Mouse (Mus musculus) neural tube, embryonic 11.5 days (tissue): Measurements from ENCODE around the gene Micu1. TPM values are rescaled to one million over a fixed set of nuclear protein-coding genes. Genes with fewer than 3 reads are reported as not detected.
A peak's percentile ranks its signal among the peaks of the same experiment; 100 is the strongest.

Experiments used
- ATAC-seq: fragments of 200-750 bp; cut with Nextera tagmentation; 2 replicates; pipeline ENCODE4 v1.8.0; 2017; ENCODE audit warnings: moderate number of reproducible peaks, mild to moderate bottlenecking, moderate TSS enrichment, moderate library complexity; ENCODE audit not compliant: insufficient read depth, low FRiP score, low TSS enrichment
- DNase-seq: peaks from one replicate; pipeline ENCODE4 v3.0.0-alpha.2; 2015; ENCODE audit warnings: low spot score
- H3K27ac ChIP-seq: fragments of 300-500 bp; sonication (generic); 2 replicates; pipeline ENCODE4 v1.5.1; 2014; ENCODE audit warnings: low read depth, mild to moderate bottlenecking, low read length
- H3K27me3 ChIP-seq: fragments of 300-500 bp; sonication (generic); 2 replicates; pipeline ENCODE4 v1.6.1; 2014; ENCODE audit warnings: mild to moderate bottlenecking, low read length, mixed read lengths; ENCODE audit not compliant: control insufficient read depth, insufficient read depth
- H3K36me3 ChIP-seq: fragments of 300-500 bp; sonication (generic); 2 replicates; pipeline ENCODE4 v1.6.1; 2014; ENCODE audit warnings: mild to moderate bottlenecking, low read length, moderate library complexity, mixed read lengths; ENCODE audit not compliant: control insufficient read depth, insufficient read depth
- H3K4me1 ChIP-seq: fragments of 300-500 bp; sonication (generic); 2 replicates; pipeline ENCODE4 v1.6.1; 2014; ENCODE audit warnings: low read length, mixed read lengths; ENCODE audit not compliant: control insufficient read depth, insufficient read depth
- H3K4me2 ChIP-seq: fragments of 300-500 bp; sonication (generic); 2 replicates; pipeline ENCODE4 v1.6.1; 2014; ENCODE audit warnings: low read depth, mild to moderate bottlenecking, moderate library complexity
- H3K4me3 ChIP-seq: fragments of 300-500 bp; sonication (generic); 2 replicates; pipeline ENCODE4 v1.5.1; 2014; ENCODE audit warnings: low read depth, low read length
- H3K9ac ChIP-seq: fragments of 300-500 bp; sonication (generic); 2 replicates; pipeline ENCODE4 v1.6.1; 2014; ENCODE audit warnings: mild to moderate bottlenecking, low read length
- H3K9me3 ChIP-seq: fragments of 300-500 bp; sonication (generic); 2 replicates; pipeline ENCODE4 v1.6.1; 2016; ENCODE audit warnings: low read length; ENCODE audit not compliant: control insufficient read depth
- WGBS: fragments of 180-500 bp; shearing (Covaris S2); extraction: QIAGEN DNeasy Blood & Tissue Kit; methylation state at CpG from one replicate; pipeline ENCODE4 v1.1.7; 2014; 5-methylcytosine and 5-hydroxymethylcytosine counted together
- polyA plus RNA-seq: library from polyadenylated mRNA; unstranded; fragments of >200 nt; fragmentation: Nextera tagmentation; extraction: Ambion mirVana; gene quantifications from 2 replicates; pipeline ENCODE4 v1.2.1, GENCODE M21; 2014

Micu1 gene
- 68.0 and 69.1 TPM in 2 replicates for polyA plus RNA-seq

DNA sequence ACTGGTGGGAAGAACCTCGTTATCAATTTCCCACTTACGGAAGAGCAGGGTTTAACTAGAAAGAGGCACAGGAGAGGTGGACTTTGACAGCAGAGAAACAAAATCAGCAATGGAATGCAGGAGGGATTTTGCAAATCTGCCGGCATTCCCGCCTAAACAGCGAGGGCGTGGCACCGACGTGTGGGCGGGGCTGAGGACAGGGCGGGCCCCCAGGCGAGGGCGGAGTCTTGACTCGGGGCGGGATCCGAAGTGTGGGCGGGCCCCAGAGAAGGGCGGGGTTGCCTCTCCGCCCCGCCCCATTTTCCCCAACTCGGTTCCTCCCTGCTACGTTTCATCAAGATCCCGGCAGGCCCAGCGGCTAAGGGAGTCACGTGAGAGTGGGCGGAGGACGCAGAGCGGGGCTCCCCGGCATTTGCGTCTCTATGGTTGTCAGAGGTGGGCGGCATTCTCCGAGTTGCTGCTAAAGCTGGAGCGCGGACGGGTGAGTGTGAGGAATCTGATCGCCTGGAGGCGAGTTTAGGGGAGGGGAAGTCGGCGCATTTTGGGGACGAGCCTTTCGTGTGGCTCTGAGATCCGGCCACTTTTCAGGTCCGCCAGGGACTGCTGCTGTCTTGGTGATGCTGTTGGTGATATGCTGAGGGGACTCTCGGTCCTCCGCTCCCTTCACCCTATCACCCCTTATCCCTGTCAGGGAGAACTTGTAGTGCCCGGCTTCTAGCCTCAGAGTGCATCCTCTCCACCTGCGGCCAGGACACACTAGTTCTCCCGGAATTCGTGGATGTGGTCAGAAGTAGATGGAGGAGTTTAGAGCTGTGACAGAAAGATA, at the start of gene Micu1:
TSS of gene Micu1 (plus strand) at position 271 of the 826 bp plus-strand sequence.
- peak within 1 kb of the TSS; percentile 83 for H3K4me2 ChIP-seq
- no peaks in the 10 kb centered on the region for H3K36me3 ChIP-seq
- peak within 1 kb of the TSS; percentile 62 for H3K9ac ChIP-seq
- H3K9me3 ChIP-seq = no peaks in the 10 kb centered on the region
- H3K27me3 ChIP-seq = no peaks in the 10 kb centered on the region
- peak within 1 kb of the TSS; percentile 61 for H3K4me3 ChIP-seq
- ATAC-seq (peak; percentile 97), DNase-seq (peak; percentile 97)
- H3K4me1 ChIP-seq = peaks cover 6% of the 10 kb centered on the region
- H3K27ac ChIP-seq = 0 out of 2 replicates have a peak within 1 kb of the TSS, but pooled peaks have one; percentile 35
- WGBS = under 1% methylated on average over 48 of the region's 48 CpGs

DNA sequence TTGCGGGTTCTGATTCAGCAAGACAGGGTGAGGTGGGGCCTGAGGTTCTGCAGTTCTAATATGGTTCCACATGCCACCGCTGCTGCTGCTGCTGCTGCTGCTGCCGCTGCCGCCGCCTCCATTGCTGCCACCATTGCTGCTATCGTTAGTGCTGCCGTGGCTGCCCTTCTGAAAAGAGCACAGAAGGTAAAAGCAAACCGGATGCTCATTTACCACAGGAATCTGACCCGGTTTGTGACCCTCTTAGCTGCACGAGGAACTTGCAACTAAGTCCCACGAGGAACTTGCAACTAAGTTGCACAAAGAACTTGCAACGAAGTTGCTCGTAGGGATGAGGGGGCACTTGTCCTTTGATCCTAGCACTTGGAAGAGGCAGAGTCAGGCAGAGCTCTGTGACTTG, 45.5 kb upstream of the Micu1 start:
- Histone ChIP-seq H3K27me3 (no peaks in the 10 kb centered on the region), H3K9me3 (no peaks in the 10 kb centered on the region), H3K36me3 (no peaks in the 10 kb centered on the region), H3K4me1 (no peaks in the 10 kb centered on the region), H3K9ac (no peak overlapping the region), H3K4me2 (no peak overlapping the region), H3K4me3 (no peak overlapping the region), H3K27ac (no peak overlapping the region)
- ATAC-seq (no peak), DNase-seq (no peak)
- 80% methylated on average over 13 of the region's 13 CpGs for WGBS

DNA sequence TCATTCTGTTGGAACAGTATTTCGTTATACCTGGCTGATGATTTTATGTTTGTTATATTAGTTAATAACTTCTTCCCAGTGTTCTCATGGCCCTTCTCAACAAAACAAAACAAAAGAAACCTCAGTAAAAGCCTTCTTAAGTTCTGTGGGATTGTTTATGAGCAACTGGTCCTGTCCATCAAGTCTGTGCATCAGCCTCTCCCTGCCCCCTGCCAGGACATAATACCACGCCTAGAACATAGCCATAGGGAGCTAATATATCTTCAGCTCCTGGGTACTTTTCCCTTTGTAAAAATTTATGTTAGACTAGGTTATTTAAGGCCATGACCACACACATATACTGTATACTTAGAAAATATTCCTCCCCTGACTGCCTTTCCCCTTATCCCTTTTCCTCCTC, 37.5 kb upstream of the Micu1 start:
- H3K36me3 ChIP-seq = no peaks in the 10 kb centered on the region
- H3K9me3 ChIP-seq = no peaks in the 10 kb centered on the region
- H3K9ac ChIP-seq = no peak overlapping the region
- DNase-seq = no peak
- no peak overlapping the region for H3K4me3 ChIP-seq
- H3K4me1 ChIP-seq = no peaks in the 10 kb centered on the region
- no peak overlapping the region for H3K4me2 ChIP-seq
- no peaks in the 10 kb centered on the region for H3K27me3 ChIP-seq
- no peak for ATAC-seq
- H3K27ac ChIP-seq = no peak overlapping the region
- 73% methylated on average over 2 of the region's 2 CpGs for WGBS

DNA sequence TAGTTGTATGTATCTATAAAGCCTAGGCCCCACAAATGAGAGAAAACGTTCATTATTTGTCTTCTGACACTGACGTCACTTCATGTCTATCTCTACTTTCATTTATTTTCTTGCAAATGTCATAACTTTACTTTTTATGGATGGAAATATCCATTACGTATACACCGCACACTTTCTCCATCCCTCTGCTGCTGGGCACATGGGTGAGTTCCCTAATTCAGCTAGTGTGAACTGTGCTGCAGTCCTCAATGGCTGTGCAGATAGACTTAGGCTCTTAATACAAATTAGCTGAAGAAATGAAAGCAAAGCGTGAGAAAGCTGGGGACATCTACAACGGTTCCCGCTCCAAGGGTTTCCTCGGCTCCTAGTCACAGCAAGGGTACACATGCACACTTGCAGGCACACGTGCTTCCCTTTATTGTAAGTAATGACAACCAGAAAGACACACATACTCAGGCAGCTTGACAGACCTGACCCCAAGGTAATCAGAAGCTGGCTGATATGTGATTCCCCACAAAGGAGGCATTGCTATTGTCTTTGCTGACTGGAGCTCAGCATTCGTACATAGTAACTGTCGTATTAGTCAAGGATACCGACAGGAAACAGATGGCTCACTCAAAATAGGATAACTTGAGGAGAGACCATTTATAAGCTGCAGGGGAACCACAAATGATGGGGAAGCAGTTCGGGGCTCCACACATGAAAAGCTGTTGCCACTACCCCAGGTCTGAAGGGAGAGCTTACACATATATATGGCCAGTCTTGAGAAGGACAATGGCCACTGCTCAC, 36.6 kb upstream of the Micu1 start:
- Histone ChIP-seq H3K9ac (no peak overlapping the region), H3K36me3 (no peaks in the 10 kb centered on the region), H3K9me3 (no peaks in the 10 kb centered on the region), H3K27me3 (no peaks in the 10 kb centered on the region), H3K4me3 (no peak overlapping the region), H3K4me2 (no peak overlapping the region), H3K4me1 (no peaks in the 10 kb centered on the region), H3K27ac (no peak overlapping the region)
- DNase-seq = no peak
- 85% methylated on average over 13 of the region's 13 CpGs for WGBS
- no peak for ATAC-seq

- 79% methylated on average over 6 of the region's 6 CpGs for whole genome bisulfite sequencing
- H3K4me2 ChIP-seq = no peak overlapping the region
- DNase-seq (no peak), ATAC-seq (no peak)
- no peaks in the 10 kb centered on the region for H3K27me3 ChIP-seq
- H3K27ac ChIP-seq = no peak overlapping the region
- H3K4me1 ChIP-seq = no peaks in the 10 kb centered on the region
- no peak overlapping the region for H3K4me3 ChIP-seq
- no peaks in the 10 kb centered on the region for H3K9me3 ChIP-seq
- H3K36me3 ChIP-seq = no peaks in the 10 kb centered on the region
- no peak overlapping the region for H3K9ac ChIP-seq
Measured at GRCm38 (mm10) chr10:59667377-59667776, 34.9 kb upstream of the Micu1 start.

- Histone ChIP-seq H3K36me3 (no peaks in the 10 kb centered on the region), H3K4me1 (no peaks in the 10 kb centered on the region), H3K9ac (no peak overlapping the region), H3K9me3 (no peaks in the 10 kb centered on the region), H3K27me3 (no peaks in the 10 kb centered on the region), H3K4me2 (no peak overlapping the region), H3K27ac (no peak overlapping the region), H3K4me3 (no peak overlapping the region)
- DNase-seq (no peak), ATAC-seq (no peak)
- WGBS = 75% methylated on average over 7 of the region's 7 CpGs
Measured at GRCm38 (mm10) chr10:59668491-59668890, 33.8 kb upstream of the Micu1 start.

DNA sequence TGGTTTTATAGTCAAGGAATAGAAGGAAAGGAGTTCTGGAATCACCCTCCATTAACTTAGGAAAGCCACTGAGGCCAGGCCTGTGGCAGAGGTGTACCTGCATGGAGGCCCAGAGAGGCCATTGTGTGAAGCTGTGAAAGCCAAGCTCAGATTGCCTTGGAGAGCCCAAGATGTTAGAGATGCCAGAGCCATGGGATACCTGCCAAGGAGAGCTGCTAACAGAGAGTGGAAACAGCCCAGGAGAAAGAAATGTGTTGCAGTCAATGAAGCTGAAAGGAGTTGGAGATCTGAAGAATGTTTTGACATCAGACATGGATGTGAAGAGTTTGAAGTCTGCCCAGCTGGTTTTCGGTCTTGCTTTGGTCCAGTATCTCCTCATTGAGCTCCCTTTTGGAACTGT, 24.4 kb upstream of the Micu1 start:
- Histone ChIP-seq H3K9me3 (no peaks in the 10 kb centered on the region), H3K36me3 (no peaks in the 10 kb centered on the region), H3K27me3 (no peaks in the 10 kb centered on the region), H3K27ac (no peak overlapping the region), H3K4me3 (no peak overlapping the region), H3K4me2 (no peak overlapping the region), H3K9ac (no peak overlapping the region), H3K4me1 (no peaks in the 10 kb centered on the region)
- ATAC-seq = no peak
- no peak for DNase-seq
- WGBS = 93% methylated on average over 1 of the region's 1 CpGs

DNA sequence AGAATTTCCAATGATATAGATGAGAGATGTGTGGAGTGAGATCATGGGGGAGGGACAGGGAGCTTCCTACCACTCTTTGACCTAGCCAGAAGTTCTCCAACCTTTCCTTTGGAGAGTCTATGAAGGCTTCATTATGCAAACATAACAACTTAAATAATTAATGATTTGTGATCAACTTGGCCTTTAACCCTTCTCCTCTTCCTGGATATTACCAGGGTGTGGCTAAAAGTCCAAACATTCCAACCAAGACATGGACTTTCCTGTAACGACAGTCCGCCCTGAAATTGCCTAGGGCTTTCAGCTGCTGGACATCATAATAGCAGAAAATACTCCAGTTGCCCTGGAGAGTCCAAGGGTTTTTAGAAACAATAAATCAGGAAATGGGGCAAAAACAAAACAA, 23.1 kb upstream of the Micu1 start:
- H3K27ac ChIP-seq = no peak overlapping the region
- no peaks in the 10 kb centered on the region for H3K27me3 ChIP-seq
- H3K4me1 ChIP-seq = no peaks in the 10 kb centered on the region
- ATAC-seq = no peak
- no peak overlapping the region for H3K9ac ChIP-seq
- DNase-seq = no peak
- H3K4me2 ChIP-seq = no peak overlapping the region
- no peak overlapping the region for H3K4me3 ChIP-seq
- H3K36me3 ChIP-seq = no peaks in the 10 kb centered on the region
- no peaks in the 10 kb centered on the region for H3K9me3 ChIP-seq
- WGBS = 88% methylated on average over 2 of the region's 2 CpGs
